Mouse (Mus musculus): ENCODE measurements around the gene Olfr202. TPM values are rescaled to one million over a fixed set of nuclear protein-coding genes. Genes with fewer than 3 reads are reported as not detected.
"Not testable (repeated sequence)": the region's sequence is repeated elsewhere in the genome, so short reads cannot be mapped to it uniquely, and the experiment has no call there.

The Olfr202 gene
- polyA plus RNA-seq (2015; fragmentation: Nextera tagmentation; extraction: Ambion mirVana): not detected in 2 replicates

- Histone ChIP-seq H3K4me1 (ENCODE audit: insufficient read depth, low read length) (no peaks in the 10 kb centered on the region), H3K27ac (ENCODE audit: low read length) (no peak within 1 kb of the TSS), H3K27me3 (ENCODE audit: insufficient read depth, low read length) (no peaks in the 10 kb centered on the region), H3K9ac (replicated peaks; ENCODE audit: low read length) (no peak within 1 kb of the TSS), H3K4me3 (ENCODE audit: low read length) (no peak within 1 kb of the TSS), H3K4me2 (replicated peaks; ENCODE audit: low read depth, low read length) (no peak within 1 kb of the TSS), H3K36me3 (ENCODE audit: insufficient read depth, low read length) (no peaks in the 10 kb centered on the region), H3K9me3 (ENCODE audit: low read length) (no peaks in the 10 kb centered on the region)
- no peak for ATAC-seq (ENCODE audit: low FRiP score, low TSS enrichment)
- 83% methylated on average over 1 of the region's 1 CpGs for WGBS
Measured at GRCm38 (mm10) chr16:59286693-59287092, at the start of gene Olfr202. Gene Olfr202 (minus strand): TSS chr16:59286793.

GRCm38 (mm10) chr16:59331038-59331437 lies 44.4 kb upstream of the Olfr202 start, which contains the start of gene Olfr205:
Gene Olfr205 (minus strand): TSS chr16:59331138.
- Histone ChIP-seq H3K9ac (replicated peaks; ENCODE audit: low read length) (no peak within 1 kb of the TSS), H3K27me3 (ENCODE audit: insufficient read depth, low read length) (no peaks in the 10 kb centered on the region), H3K36me3 (ENCODE audit: insufficient read depth, low read length) (no peaks in the 10 kb centered on the region), H3K9me3 (ENCODE audit: low read length) (no peaks in the 10 kb centered on the region), H3K4me2 (replicated peaks; ENCODE audit: low read depth, low read length) (no peak within 1 kb of the TSS), H3K4me3 (ENCODE audit: low read length) (no peak within 1 kb of the TSS), H3K4me1 (ENCODE audit: insufficient read depth, low read length) (no peaks in the 10 kb centered on the region), H3K27ac (ENCODE audit: low read length) (no peak within 1 kb of the TSS)
- ATAC-seq (ENCODE audit: low FRiP score, low TSS enrichment): no peak

DNA sequence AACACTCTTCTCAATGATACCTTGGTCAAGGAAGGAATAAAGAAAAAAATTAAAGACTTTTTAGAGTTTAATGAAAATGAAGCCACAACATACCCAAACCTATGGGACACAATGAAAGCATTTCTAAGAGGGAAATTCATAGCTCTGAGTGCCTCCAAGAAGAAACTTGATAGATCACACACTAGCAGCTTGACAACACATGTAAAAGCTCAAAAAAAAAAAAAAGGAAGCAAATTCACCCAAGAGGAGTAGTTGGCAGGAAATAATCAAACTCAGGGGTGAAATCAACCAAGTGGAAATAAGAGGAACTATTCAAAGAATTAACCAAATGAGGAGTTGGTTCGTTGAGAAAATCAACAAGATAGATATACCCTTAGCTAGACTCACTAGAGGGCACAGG lies 36.7 kb upstream of the Olfr202 start:
- not testable (repeated sequence) for ATAC-seq (ENCODE audit: low FRiP score, low TSS enrichment); H3K4me2 ChIP-seq (replicated peaks; ENCODE audit: low read depth, low read length); H3K9me3 ChIP-seq (ENCODE audit: low read length); H3K36me3 ChIP-seq (ENCODE audit: insufficient read depth, low read length); H3K4me3 ChIP-seq (ENCODE audit: low read length); H3K27ac ChIP-seq (ENCODE audit: low read length); H3K9ac ChIP-seq (replicated peaks; ENCODE audit: low read length); H3K4me1 ChIP-seq (ENCODE audit: insufficient read depth, low read length); H3K27me3 ChIP-seq (ENCODE audit: insufficient read depth, low read length)
- WGBS: 57% methylated on average over 1 of the region's 1 CpGs

DNA sequence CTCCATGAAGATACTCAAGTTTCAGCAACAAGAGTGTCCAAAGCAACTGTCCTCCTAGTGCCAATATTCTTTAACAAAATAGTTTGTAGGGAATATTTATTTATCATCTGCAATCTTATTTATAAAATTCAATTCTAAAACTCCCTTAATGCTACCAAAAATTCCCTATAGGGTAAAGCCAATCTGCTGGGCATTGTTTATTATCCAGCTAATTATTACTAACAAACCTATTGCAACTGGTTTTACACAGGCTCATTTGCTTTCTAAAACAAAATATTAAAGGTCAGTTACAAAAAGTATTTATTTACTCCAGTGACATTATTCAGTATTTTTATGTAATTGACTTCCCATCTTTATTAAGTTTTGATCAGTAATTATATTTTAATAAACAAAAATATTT lies 31.6 kb upstream of the Olfr202 start, which contains the start of gene Olfr204:
Gene Olfr204, minus strand, starts transcription at position 101 of the 400 bp plus-strand sequence.
- Histone ChIP-seq H3K9ac (replicated peaks; ENCODE audit: low read length) (no peak within 1 kb of the TSS), H3K27ac (ENCODE audit: low read length) (no peak within 1 kb of the TSS), H3K27me3 (ENCODE audit: insufficient read depth, low read length) (no peaks in the 10 kb centered on the region), H3K4me3 (ENCODE audit: low read length) (no peak within 1 kb of the TSS), H3K9me3 (ENCODE audit: low read length) (no peaks in the 10 kb centered on the region), H3K4me2 (replicated peaks; ENCODE audit: low read depth, low read length) (no peak within 1 kb of the TSS), H3K4me1 (ENCODE audit: insufficient read depth, low read length) (no peaks in the 10 kb centered on the region), H3K36me3 (ENCODE audit: insufficient read depth, low read length) (no peaks in the 10 kb centered on the region)
- no peak for ATAC-seq (ENCODE audit: low FRiP score, low TSS enrichment)

- Histone ChIP-seq H3K27me3 (ENCODE audit: insufficient read depth, low read length) (no peaks in the 10 kb centered on the region), H3K9ac (replicated peaks; ENCODE audit: low read length) (no peak within 1 kb of the TSS), H3K27ac (ENCODE audit: low read length) (no peak within 1 kb of the TSS), H3K4me2 (replicated peaks; ENCODE audit: low read depth, low read length) (no peak within 1 kb of the TSS), H3K9me3 (ENCODE audit: low read length) (no peaks in the 10 kb centered on the region), H3K4me1 (ENCODE audit: insufficient read depth, low read length) (no peaks in the 10 kb centered on the region), H3K36me3 (ENCODE audit: insufficient read depth, low read length) (no peaks in the 10 kb centered on the region), H3K4me3 (ENCODE audit: low read length) (no peak within 1 kb of the TSS)
- ATAC-seq (ENCODE audit: low FRiP score, low TSS enrichment): no peak
- 89% methylated on average over 2 of the region's 2 CpGs for WGBS
Measured at GRCm38 (mm10) chr16:59298581-59298980, 12.0 kb upstream of the Olfr202 start, which contains the start of gene Olfr203. Gene Olfr203 (plus strand): TSS chr16:59298881.

GRCm38 (mm10) chr16:59287576-59287975 lies 983 bp upstream of the Olfr202 start:
- not testable (repeated sequence) for H3K4me3 ChIP-seq (ENCODE audit: low read length); H3K9ac ChIP-seq (replicated peaks; ENCODE audit: low read length); H3K27ac ChIP-seq (ENCODE audit: low read length); H3K36me3 ChIP-seq (ENCODE audit: insufficient read depth, low read length); H3K27me3 ChIP-seq (ENCODE audit: insufficient read depth, low read length); H3K4me1 ChIP-seq (ENCODE audit: insufficient read depth, low read length); H3K4me2 ChIP-seq (replicated peaks; ENCODE audit: low read depth, low read length); H3K9me3 ChIP-seq (ENCODE audit: low read length); ATAC-seq (ENCODE audit: low FRiP score, low TSS enrichment)
- WGBS: 79% methylated on average over 9 of the region's 9 CpGs

GRCm38 (mm10) chr16:59283476-59283875 lies 3.1 kb downstream of the Olfr202 start:
- Histone ChIP-seq H3K9me3 (ENCODE audit: low read length) (no peaks in the 10 kb centered on the region), H3K4me3 (ENCODE audit: low read length) (no peak overlapping the region)
- 68% methylated on average over 1 of the region's 1 CpGs for WGBS

DNA sequence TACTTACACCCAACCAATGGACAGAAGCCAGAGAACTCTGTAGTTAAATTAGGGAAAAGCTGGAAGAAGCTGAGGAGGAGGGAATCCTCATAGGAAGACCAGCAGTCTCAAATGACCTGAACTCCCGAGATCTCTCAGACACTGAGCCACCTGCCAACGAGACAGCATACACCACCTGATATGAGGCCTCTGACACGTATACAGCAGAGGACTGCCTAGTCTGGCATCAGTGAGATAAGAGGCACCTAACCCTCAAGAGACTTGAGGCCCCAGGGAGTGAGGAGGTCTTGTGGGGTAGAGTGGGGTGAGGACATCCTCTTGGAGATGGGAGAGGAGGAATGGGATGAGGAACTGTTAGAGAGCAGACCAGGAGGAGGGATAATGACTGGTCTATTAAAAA lies 6.1 kb downstream of the Olfr202 start:
- Histone ChIP-seq H3K4me2 (replicated peaks; ENCODE audit: low read depth, low read length) (no peak overlapping the region), H3K27ac (ENCODE audit: low read length) (no peak overlapping the region), H3K36me3 (ENCODE audit: insufficient read depth, low read length) (no peaks in the 10 kb centered on the region), H3K27me3 (ENCODE audit: insufficient read depth, low read length) (no peaks in the 10 kb centered on the region), H3K9me3 (ENCODE audit: low read length) (no peaks in the 10 kb centered on the region), H3K4me3 (ENCODE audit: low read length) (no peak overlapping the region), H3K9ac (replicated peaks; ENCODE audit: low read length) (no peak overlapping the region), H3K4me1 (ENCODE audit: insufficient read depth, low read length) (no peaks in the 10 kb centered on the region)
- 56% methylated on average over 3 of the region's 3 CpGs for WGBS
- ATAC-seq (ENCODE audit: low FRiP score, low TSS enrichment): no peak

More at GRCm38 (mm10) chr16:59283476-59283875, 3.1 kb downstream of the Olfr202 start:
- H3K4me1 ChIP-seq (ENCODE audit: insufficient read depth, low read length): no peaks in the 10 kb centered on the region
- H3K9ac ChIP-seq (replicated peaks; ENCODE audit: low read length): no peak overlapping the region
- no peak overlapping the region for H3K27ac ChIP-seq (ENCODE audit: low read length)
- H3K36me3 ChIP-seq (ENCODE audit: insufficient read depth, low read length): no peaks in the 10 kb centered on the region
- no peak overlapping the region for H3K4me2 ChIP-seq (replicated peaks; ENCODE audit: low read depth, low read length)
- no peaks in the 10 kb centered on the region for H3K27me3 ChIP-seq (ENCODE audit: insufficient read depth, low read length)
- ATAC-seq (ENCODE audit: low FRiP score, low TSS enrichment): no peak

GRCm38 (mm10) chr16:59272532-59272931 lies 14.1 kb downstream of the Olfr202 start, which contains the start of gene Olfr201:
Gene Olfr201 (minus strand): TSS chr16:59272632.
- not testable (repeated sequence) for H3K9me3 ChIP-seq (ENCODE audit: low read length); H3K4me1 ChIP-seq (ENCODE audit: insufficient read depth, low read length); H3K27me3 ChIP-seq (ENCODE audit: insufficient read depth, low read length); H3K4me2 ChIP-seq (replicated peaks; ENCODE audit: low read depth, low read length); H3K9ac ChIP-seq (replicated peaks; ENCODE audit: low read length); H3K27ac ChIP-seq (ENCODE audit: low read length); H3K4me3 ChIP-seq (ENCODE audit: low read length); ATAC-seq (ENCODE audit: low FRiP score, low TSS enrichment); H3K36me3 ChIP-seq (ENCODE audit: insufficient read depth, low read length)
- WGBS: 89% methylated on average over 4 of the region's 4 CpGs

DNA sequence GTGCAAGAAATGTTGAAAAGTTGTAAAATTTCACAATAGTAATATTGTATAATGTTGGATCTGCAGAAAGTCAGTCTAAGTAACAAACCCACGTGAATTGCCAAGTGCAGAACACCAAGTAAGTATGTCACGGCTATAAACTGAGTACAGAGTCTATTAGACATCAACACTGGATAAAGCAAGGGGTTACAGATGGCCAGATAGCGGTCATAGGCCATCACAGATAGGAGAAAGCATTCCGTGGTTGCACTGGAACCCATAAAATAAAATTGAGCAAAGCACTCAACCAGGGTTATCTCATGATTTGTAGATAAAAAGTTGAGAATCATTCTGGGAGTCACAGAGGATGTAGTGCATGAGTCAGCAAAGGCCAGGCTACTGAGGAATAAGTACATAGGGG lies 17.5 kb downstream of the Olfr202 start:
- H3K9me3 ChIP-seq (ENCODE audit: low read length); H3K27me3 ChIP-seq (ENCODE audit: insufficient read depth, low read length); H3K9ac ChIP-seq (replicated peaks; ENCODE audit: low read length); H3K4me3 ChIP-seq (ENCODE audit: low read length); H3K36me3 ChIP-seq (ENCODE audit: insufficient read depth, low read length); H3K4me2 ChIP-seq (replicated peaks; ENCODE audit: low read depth, low read length); H3K27ac ChIP-seq (ENCODE audit: low read length); H3K4me1 ChIP-seq (ENCODE audit: insufficient read depth, low read length); ATAC-seq (ENCODE audit: low FRiP score, low TSS enrichment): not testable (repeated sequence)
- 73% methylated on average over 4 of the region's 4 CpGs for WGBS
